Mouse (Mus musculus): ENCODE data around the gene Gm5617. TPM values are rescaled to one million over a fixed set of nuclear protein-coding genes. Genes with fewer than 3 reads are reported as not detected.
"Not testable (repeated sequence)": the region's sequence is repeated elsewhere in the genome, so short reads cannot be mapped to it uniquely, and the experiment has no call there.

Gene Gm5617
- polyA plus RNA-seq, 1 experiment: 29.8 TPM

DNA sequence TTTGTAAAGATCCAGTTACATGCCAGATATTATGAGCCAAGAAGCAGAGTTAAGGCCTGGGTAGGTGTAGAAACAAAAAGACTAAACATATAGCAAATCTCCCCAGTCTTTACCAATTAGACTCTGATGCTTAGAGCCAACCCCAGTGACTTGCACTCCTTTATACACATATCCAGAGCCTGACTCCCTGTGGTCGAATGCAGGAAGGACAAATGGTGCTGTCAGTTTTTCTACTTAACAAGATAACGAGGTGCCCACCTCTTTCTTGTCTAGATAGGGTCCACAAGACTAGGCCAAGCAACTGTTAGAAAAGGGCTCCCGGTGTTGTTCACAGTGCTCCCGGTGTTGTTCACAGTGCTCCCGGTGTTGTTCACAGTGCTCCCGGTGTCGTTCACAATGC lies 6.0 kb downstream of the Gm5617 start:
- DNase-seq (ENCODE audit: low spot score): no peak

DNA sequence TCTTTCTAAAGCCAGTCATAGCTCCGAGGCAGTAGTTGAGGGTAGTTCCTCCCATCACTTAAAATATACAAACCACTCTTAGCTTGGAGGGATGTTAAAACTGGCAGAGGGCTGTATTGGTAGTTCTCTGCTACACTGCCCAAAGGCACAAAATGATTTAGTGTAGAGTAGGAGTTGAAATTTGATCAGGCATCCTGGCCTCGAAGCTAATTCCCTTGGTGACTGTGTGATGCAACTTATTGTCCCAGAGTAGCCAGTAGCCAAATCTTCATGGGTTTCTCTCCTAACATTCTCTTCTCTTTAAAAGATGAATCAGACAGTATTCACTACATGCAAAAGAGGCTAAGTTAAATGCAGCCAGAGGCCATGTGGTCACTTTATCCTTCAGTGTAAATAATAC lies 7.8 kb downstream of the Gm5617 start:
- DNase-seq (ENCODE audit: low spot score): no peak

- no peak for DNase-seq (ENCODE audit: low spot score)
Observed at GRCm38 (mm10) chr9:48504741-48505365, 9.6 kb downstream of the Gm5617 start.

DNA sequence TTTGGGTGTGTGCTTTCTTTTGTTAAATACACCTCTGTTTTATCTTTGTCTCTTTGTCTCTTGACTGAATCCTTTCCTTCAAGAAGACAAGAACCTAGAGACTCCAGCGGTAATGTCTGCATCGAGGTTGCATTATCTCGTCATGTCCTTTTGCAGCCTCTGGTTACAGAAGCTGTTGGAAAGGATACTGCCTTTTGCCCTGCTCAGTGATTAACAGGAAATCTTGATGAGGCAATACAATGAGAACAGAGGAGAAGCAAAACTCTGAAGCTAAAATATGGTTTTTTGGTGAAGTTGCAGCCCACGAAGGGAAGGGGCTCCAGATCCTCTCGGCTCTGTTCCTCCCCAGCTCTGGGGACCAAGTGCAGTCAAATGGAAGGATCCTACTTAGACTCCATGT lies 14.9 kb downstream of the Gm5617 start:
- no peak for DNase-seq (ENCODE audit: low spot score)

DNA sequence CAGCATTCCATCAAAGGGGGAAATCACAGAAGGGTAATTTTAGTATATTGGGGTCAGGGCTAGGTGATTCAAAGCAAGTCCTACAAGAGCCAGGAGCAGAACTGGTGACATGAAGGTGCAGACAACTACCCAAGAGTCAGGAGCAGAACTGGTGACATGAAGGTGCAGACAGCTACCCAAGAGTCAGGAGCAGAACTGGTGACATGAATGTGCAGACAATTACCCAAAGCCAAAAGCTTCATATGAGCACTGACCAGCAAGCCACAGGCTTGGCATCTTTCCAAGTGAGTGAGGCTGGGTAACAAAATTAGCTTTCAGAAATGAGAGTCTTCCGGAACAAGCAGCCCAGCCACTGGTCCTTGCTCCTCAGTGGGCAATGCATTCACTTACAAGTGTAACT lies 20.1 kb downstream of the Gm5617 start:
- DNase-seq (ENCODE audit: low spot score): no peak

DNA sequence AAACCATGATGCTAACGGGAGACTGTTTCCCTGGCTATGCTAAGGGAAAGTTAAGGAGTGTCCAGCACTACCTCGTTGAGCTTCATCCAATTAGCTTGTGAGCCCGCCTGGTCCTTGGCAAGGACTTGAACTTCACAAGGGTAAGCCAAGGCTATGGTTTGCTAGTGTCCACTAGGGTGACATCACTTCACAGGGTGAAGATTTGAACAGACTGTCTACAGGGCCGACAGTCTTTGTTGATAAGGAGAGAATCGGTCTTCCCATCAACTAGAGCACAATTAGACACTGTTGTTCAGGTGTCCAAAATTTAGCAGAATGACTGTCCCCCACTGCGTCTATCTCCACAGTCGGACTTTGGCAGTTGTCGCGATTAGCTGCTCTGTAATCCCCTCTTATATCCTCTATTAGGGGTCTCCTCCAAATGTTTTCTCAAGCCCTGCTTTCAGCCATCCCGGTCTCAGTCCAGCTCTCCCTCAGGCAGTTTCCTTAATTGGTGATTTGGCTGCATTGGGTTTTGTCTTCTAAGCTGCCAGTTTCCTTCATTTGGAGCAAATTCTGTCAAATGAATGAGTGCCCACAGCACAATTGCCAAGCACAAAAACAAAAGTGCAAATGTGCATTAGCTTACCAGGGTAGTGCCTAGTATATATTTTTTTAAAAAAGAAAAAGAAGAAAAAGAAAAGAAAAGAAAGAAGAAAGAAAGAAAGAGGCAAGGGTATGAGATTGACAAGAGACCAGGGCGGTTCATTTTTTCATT lies 21.6 kb downstream of the Gm5617 start:
- DNase-seq (ENCODE audit: low spot score): no peak

- no peak for DNase-seq (ENCODE audit: low spot score)
Observed at GRCm38 (mm10) chr9:48517372-48518130, 22.3 kb downstream of the Gm5617 start.

DNA sequence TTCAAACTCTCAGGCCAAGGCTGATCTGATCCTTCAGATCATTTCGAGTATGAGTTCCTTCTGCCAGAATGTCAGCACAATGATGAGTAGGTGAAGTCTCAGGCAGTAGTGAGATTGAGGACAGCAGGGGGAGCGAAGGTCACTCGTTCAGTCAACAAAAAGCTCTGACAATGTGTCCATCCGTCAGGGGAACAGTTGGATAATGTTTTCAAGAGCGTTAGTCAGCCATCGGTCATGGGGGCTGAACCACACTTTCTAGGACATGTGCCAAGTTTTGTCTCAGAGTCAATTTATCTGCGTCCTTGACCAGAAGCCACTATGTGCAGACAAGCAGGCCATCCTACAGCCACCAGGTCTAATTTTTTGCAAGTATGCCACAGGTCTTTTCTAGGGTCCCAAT lies 25.2 kb downstream of the Gm5617 start:
- not testable (repeated sequence) for DNase-seq (ENCODE audit: low spot score)

DNA sequence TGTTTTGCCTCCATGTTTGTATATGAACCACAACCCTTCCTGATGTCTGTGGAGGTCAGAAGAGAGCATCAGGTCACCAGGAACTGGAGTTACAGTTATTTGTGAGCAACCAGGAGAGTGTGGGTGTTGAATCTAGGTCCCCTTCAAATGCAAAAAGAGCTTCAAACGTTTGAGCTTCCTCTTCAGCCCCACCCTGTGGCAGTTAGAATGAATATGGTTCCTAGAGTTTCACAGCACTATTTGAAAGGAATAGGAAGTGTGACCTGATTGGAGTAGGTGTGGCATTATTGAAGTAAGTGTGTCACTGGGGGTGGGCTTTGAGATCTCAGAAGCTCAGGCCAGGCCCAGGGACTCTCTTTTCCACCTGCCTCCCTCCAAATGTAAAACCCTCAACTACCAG lies 30.3 kb downstream of the Gm5617 start:
- no peak for DNase-seq (ENCODE audit: low spot score)

- no peak for DNase-seq (ENCODE audit: low spot score)
Observed at GRCm38 (mm10) chr9:48526520-48526919, 31.3 kb downstream of the Gm5617 start.

- no peak for DNase-seq (ENCODE audit: low spot score)
Observed at GRCm38 (mm10) chr9:48531294-48531693, 36.1 kb downstream of the Gm5617 start.

DNA sequence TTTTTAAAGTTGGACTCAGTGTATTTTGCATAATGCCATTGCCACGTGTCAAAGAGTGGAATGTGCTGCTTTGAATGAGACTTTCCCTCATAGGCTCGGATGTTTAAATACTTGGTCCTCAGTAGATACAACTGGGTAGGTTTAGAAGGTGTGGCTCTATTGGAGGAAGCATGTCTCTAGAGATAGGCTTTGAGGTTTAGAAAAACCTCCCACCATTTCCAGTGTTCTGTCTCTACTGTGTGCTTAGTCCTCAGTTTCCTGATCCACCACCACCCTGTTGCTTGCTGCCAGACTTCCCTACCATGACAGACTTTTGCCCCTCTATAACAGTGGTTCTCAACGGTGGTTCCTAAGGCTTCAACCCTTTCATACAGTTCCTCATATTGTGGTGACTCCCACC lies 37.0 kb downstream of the Gm5617 start:
- no peak for DNase-seq (ENCODE audit: low spot score)

- DNase-seq (ENCODE audit: low spot score): no peak
Observed at GRCm38 (mm10) chr9:48532730-48533129, 37.5 kb downstream of the Gm5617 start.

GRCm38 (mm10) chr9:48536414-48536813 lies 41.2 kb downstream of the Gm5617 start:
- DNase-seq (ENCODE audit: low spot score): no peak

DNA sequence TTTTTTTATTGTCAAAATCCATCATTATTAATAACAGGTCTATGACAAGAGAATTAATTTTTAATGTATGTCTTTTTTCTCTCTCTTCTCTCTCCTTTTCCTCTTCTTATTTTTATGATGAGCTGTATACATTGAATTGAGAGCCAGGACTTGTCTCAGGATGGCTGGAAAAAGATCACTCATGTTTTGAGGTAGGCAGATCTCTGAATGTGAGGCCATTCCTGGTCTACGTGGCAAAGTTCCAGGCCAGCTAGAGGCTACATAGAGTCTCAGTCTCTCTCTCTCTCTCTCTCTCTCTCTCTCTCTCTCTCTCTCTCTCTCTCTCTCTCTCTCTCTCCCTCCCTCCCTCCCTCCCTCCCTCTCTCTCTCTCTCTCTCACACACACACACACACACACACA lies 42.4 kb downstream of the Gm5617 start:
- DNase-seq (ENCODE audit: low spot score): not testable (repeated sequence)

DNA sequence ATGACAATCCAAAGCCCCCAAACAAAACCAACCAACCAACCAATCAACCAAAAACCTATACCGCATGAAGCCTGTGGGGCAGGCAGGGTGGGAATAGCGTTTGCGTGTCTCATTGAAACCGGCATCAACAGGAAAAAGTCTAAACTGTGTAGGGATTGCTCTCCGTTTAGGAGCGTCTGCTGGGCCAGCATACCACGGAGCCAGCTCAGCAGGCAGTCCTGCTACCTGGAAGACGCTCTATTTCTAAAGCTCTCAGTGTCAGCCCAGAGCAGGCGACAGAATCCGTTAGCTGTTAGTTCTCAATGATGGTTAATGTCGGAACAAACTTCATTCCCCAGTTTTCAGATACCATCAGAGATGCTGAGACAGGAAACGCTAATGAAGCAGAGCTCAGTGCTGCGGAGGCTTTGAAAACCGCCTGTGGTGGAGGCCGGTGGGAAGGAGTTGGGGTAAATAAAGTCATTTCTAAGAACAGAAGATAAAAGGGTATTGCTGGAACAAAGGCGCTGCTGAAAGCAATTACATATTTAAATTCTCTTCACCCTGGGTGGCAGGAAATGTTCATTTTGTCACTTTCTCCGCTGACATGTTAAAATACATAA lies 42.9 kb downstream of the Gm5617 start:
- DNase-seq (ENCODE audit: low spot score): no peak

GRCm38 (mm10) chr9:48538688-48539087 lies 43.4 kb downstream of the Gm5617 start:
- no peak for DNase-seq (ENCODE audit: low spot score)

Other genes with a start within 250 kb of the Gm5617 start
- 2.3 and 3.0 TPM in 2 replicates for gene Nxpe2, start 142.0 kb upstream of the Gm5617 start, polyA plus RNA-seq (2012; rRNA removed)
- 412 and 443 TPM in 2 replicates for gene Rexo2, start 14.8 kb upstream of the Gm5617 start, polyA plus RNA-seq (2012; rRNA removed)
- 53.6 and 58.4 TPM in 2 replicates for gene Rbm7, start 143 bp upstream of the Gm5617 start, polyA plus RNA-seq (2012; rRNA removed)
- 5.0 and 8.2 TPM in 2 replicates for gene Nnmt, start 109.7 kb downstream of the Gm5617 start, polyA plus RNA-seq (2012; rRNA removed)

Measured in urinary bladder, adult 2 months (tissue).